In the genomic region with DNA sequence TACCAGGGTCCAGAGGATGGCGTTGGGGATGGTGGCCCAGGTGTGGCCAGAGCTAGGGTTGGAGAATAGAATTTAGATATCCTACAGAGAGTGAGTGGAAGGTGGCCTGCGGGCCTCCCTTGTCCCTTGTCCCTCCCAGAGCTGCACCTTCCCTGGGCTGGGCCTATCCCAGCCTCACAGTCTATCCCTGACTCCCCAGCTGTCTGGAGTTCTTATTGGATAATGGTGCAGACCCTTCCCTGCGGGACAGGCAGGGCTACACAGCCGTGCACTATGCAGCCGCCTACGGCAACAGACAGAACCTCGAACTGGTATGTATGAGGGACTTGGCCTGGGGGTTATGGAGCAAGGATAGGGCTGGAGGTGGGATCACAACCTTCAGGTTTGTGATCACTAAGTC, we compare ENCODE assay signal across 21 mouse cellular contexts. TPM values are rescaled to one million over a fixed set of nuclear protein-coding genes. Genes with fewer than 3 reads are reported as not detected.
DNase-seq lines count a peak whose midpoint lies in the region; ATAC-seq and TF ChIP-seq lines count a peak whose summit lies in the region.
"Had no signal": no experiment of that assay in that cellular context is flagged by ENCODE, and none has a peak within 500 bp of the region (broad histone marks: within the 10 kb centered on the region; RNA-seq: fewer than 3 reads in every experiment).

No protein-coding gene starts in this region.

- H3K9me3 ChIP-seq in forebrain, embryonic 15.5 days: no peaks in the 10 kb centered on the region
- no peaks in the 10 kb centered on the region for H3K9me3 ChIP-seq in forebrain, embryonic 11.5 days (ENCODE audit: control insufficient read depth, low read length)
- H3K9me3 ChIP-seq in kidney, embryonic 16.5 days (ENCODE audit: low read length): no peaks in the 10 kb centered on the region
- H3K9me3 ChIP-seq in embryonic facial prominence, embryonic 12.5 days: no peaks in the 10 kb centered on the region
- H3K9me3 ChIP-seq in limb, embryonic 10.5 days (replicated peaks): no peaks in the 10 kb centered on the region
- H3K9me3 ChIP-seq in intestine, postnatal 0 days (ENCODE audit: control insufficient read depth): no peaks in the 10 kb centered on the region
- H3K9me3 ChIP-seq: embryonic facial prominence, embryonic 15.5 days; forebrain, embryonic 10.5 days; heart, embryonic 12.5 days; hindbrain, embryonic 15.5 days had no signal

- no peak overlapping the region for H3K27ac ChIP-seq in forebrain, embryonic 15.5 days (replicated peaks)
- H3K27ac ChIP-seq in forebrain, embryonic 11.5 days (ENCODE audit: low read depth, low read length): no peak overlapping the region
- no peak overlapping the region for H3K27ac ChIP-seq in kidney, embryonic 16.5 days (ENCODE audit: low read length)
- H3K27ac ChIP-seq in embryonic facial prominence, embryonic 12.5 days: no peak overlapping the region
- no peak overlapping the region for H3K27ac ChIP-seq in limb, embryonic 10.5 days
- no peak overlapping the region for H3K27ac ChIP-seq in intestine, postnatal 0 days (ENCODE audit: low read depth, low read length)
- H3K27ac ChIP-seq: embryonic facial prominence, embryonic 15.5 days; forebrain, embryonic 10.5 days; gastrocnemius, adult 2 months; hindbrain, embryonic 15.5 days had no signal

- no peak overlapping the region for H3K4me3 ChIP-seq in forebrain, embryonic 15.5 days
- no peak overlapping the region for H3K4me3 ChIP-seq in forebrain, embryonic 11.5 days (ENCODE audit: low read depth, low read length)
- no peak overlapping the region for H3K4me3 ChIP-seq in kidney, embryonic 16.5 days (ENCODE audit: low read length)
- H3K4me3 ChIP-seq in embryonic facial prominence, embryonic 12.5 days: no peak overlapping the region
- no peak overlapping the region for H3K4me3 ChIP-seq in limb, embryonic 10.5 days
- no peak overlapping the region for H3K4me3 ChIP-seq in intestine, postnatal 0 days (ENCODE audit: low read depth, low read length)
- H3K4me3 ChIP-seq: embryonic facial prominence, embryonic 15.5 days; erythroblast, embryonic 14.5 days; forebrain, embryonic 10.5 days; gastrocnemius, adult 2 months; heart, embryonic 12.5 days; hindbrain, embryonic 15.5 days had no signal

- H3K4me1 ChIP-seq in forebrain, embryonic 15.5 days: no peaks in the 10 kb centered on the region
- no peaks in the 10 kb centered on the region for H3K4me1 ChIP-seq in forebrain, embryonic 11.5 days (replicated peaks; ENCODE audit: control insufficient read depth, insufficient read depth, low read length)
- H3K4me1 ChIP-seq in kidney, embryonic 16.5 days (ENCODE audit: insufficient read depth, low read length): no peaks in the 10 kb centered on the region
- no peaks in the 10 kb centered on the region for H3K4me1 ChIP-seq in embryonic facial prominence, embryonic 12.5 days
- H3K4me1 ChIP-seq in limb, embryonic 10.5 days: no peaks in the 10 kb centered on the region
- H3K4me1 ChIP-seq in intestine, postnatal 0 days (replicated peaks; ENCODE audit: control insufficient read depth, insufficient read depth, low read length): no peaks in the 10 kb centered on the region
- H3K4me1 ChIP-seq: embryonic facial prominence, embryonic 15.5 days; forebrain, embryonic 10.5 days; hindbrain, embryonic 15.5 days had no signal

- WGBS in forebrain, embryonic 15.5 days: 93% methylated on average over 7 of the region's 7 CpGs
- 90% methylated on average over 7 of the region's 7 CpGs for WGBS in forebrain, embryonic 11.5 days
- 93% methylated on average over 7 of the region's 7 CpGs for WGBS in kidney, embryonic 16.5 days
- WGBS in embryonic facial prominence, embryonic 12.5 days: 83% methylated on average over 7 of the region's 7 CpGs
- 95% methylated on average over 7 of the region's 7 CpGs for WGBS in limb, embryonic 10.5 days
- WGBS in intestine, postnatal 0 days: 95% methylated on average over 7 of the region's 7 CpGs

- H3K36me3 ChIP-seq in forebrain, embryonic 15.5 days: peaks cover 98% of the 10 kb centered on the region
- peaks cover 44% of the 10 kb centered on the region for H3K36me3 ChIP-seq in forebrain, embryonic 11.5 days (ENCODE audit: control insufficient read depth, insufficient read depth, low read length)
- peaks cover 95% of the 10 kb centered on the region for H3K36me3 ChIP-seq in kidney, embryonic 16.5 days (ENCODE audit: insufficient read depth, low read length)
- peaks cover 98% of the 10 kb centered on the region for H3K36me3 ChIP-seq in embryonic facial prominence, embryonic 12.5 days
- H3K36me3 ChIP-seq in limb, embryonic 10.5 days: peaks cover 100% of the 10 kb centered on the region
- peaks cover 89% of the 10 kb centered on the region for H3K36me3 ChIP-seq in intestine, postnatal 0 days (ENCODE audit: control insufficient read depth, insufficient read depth)

- DNase-seq in forebrain, embryonic 11.5 days (ENCODE audit: low spot score): no peak
- no peak for DNase-seq in kidney, postnatal 14 days
- peak; percentile 31 for DNase-seq in limb, embryonic 10.5 days (ENCODE audit: low spot score)
- DNase-seq: adrenal gland, postnatal 14 days; cerebellum, adult 11-12 months; cerebellum, adult 9-10 months; cerebellum, postnatal 25 days; gastrocnemius, adult 2 months; gastrocnemius, postnatal 25 days had no signal

- no peaks in the 10 kb centered on the region for H3K27me3 ChIP-seq in forebrain, embryonic 15.5 days
- H3K27me3 ChIP-seq in forebrain, embryonic 11.5 days (ENCODE audit: control insufficient read depth, insufficient read depth, low read length): no peaks in the 10 kb centered on the region
- no peaks in the 10 kb centered on the region for H3K27me3 ChIP-seq in kidney, embryonic 16.5 days (ENCODE audit: insufficient read depth, low read length)
- H3K27me3 ChIP-seq in embryonic facial prominence, embryonic 12.5 days: no peaks in the 10 kb centered on the region
- no peaks in the 10 kb centered on the region for H3K27me3 ChIP-seq in limb, embryonic 10.5 days (ENCODE audit: low read depth, poor library complexity, severe bottlenecking)
- H3K27me3 ChIP-seq in intestine, postnatal 0 days (replicated peaks; ENCODE audit: control insufficient read depth, insufficient read depth, low read length): no peaks in the 10 kb centered on the region
- H3K27me3 ChIP-seq: CH12.LX; embryonic facial prominence, embryonic 15.5 days; heart, embryonic 12.5 days; hindbrain, embryonic 15.5 days; Patski had no signal

- TF ChIP-seq CTCF in intestine, postnatal 0 days (IDR thresholded peaks at IDR 0.05; ENCODE audit: low read depth): no peak

- H3K4me2 ChIP-seq in forebrain, embryonic 15.5 days (replicated peaks): no peak overlapping the region
- no peak overlapping the region for H3K4me2 ChIP-seq in forebrain, embryonic 11.5 days (ENCODE audit: low read depth, low read length, severe bottlenecking)
- no peak overlapping the region for H3K4me2 ChIP-seq in kidney, embryonic 16.5 days (replicated peaks; ENCODE audit: low read depth, low read length)
- no peak overlapping the region for H3K4me2 ChIP-seq in embryonic facial prominence, embryonic 12.5 days (replicated peaks)
- H3K4me2 ChIP-seq in intestine, postnatal 0 days (replicated peaks; ENCODE audit: low read depth): no peak overlapping the region
- H3K4me2 ChIP-seq: embryonic facial prominence, embryonic 15.5 days; heart, embryonic 12.5 days; hindbrain, embryonic 15.5 days had no signal

- H3K9ac ChIP-seq in forebrain, embryonic 15.5 days (replicated peaks): no peak overlapping the region
- H3K9ac ChIP-seq in forebrain, embryonic 11.5 days (ENCODE audit: low read length): no peak overlapping the region
- no peak overlapping the region for H3K9ac ChIP-seq in kidney, embryonic 16.5 days (replicated peaks; ENCODE audit: low read length)
- no peak overlapping the region for H3K9ac ChIP-seq in embryonic facial prominence, embryonic 12.5 days
- H3K9ac ChIP-seq in intestine, postnatal 0 days (ENCODE audit: low read depth, low read length): no peak overlapping the region
- H3K9ac ChIP-seq: embryonic facial prominence, embryonic 15.5 days; heart, embryonic 12.5 days; hindbrain, embryonic 15.5 days had no signal

- ATAC-seq in forebrain, embryonic 15.5 days (replicated peaks): 0 out of 2 replicates have a peak, but pooled peaks have one; percentile 44
- ATAC-seq in forebrain, embryonic 11.5 days (replicated peaks; ENCODE audit: low FRiP score): no peak
- 0 out of 2 replicates have a peak, but pooled peaks have one; percentile 24 for ATAC-seq in kidney, embryonic 16.5 days (ENCODE audit: low FRiP score, low TSS enrichment)
- 0 out of 2 replicates have a peak, but pooled peaks have one; percentile 38 for ATAC-seq in embryonic facial prominence, embryonic 12.5 days (ENCODE audit: insufficient number of reproducible peaks, insufficient read depth, low FRiP score, low TSS enrichment)
- no peak for ATAC-seq in intestine, postnatal 0 days
- ATAC-seq: activated CD4-positive, CD25-positive, alpha-beta regulatory T cell, adult 4 months; Patski had no signal

RNA-seq across cellular contexts. Expression of a gene that starts 9.0 kb away (rescaled TPM):
- 13.0 and 13.4 TPM in 2 replicates for polyA plus RNA-seq in forebrain, embryonic 15.5 days (2015; fragmentation: Nextera tagmentation; extraction: Ambion mirVana)
- polyA plus RNA-seq in forebrain, embryonic 11.5 days (2014; fragmentation: Nextera tagmentation; extraction: Ambion mirVana): 13.3 and 15.4 TPM in 2 replicates
- 11.9 and 12.8 TPM in 2 replicates for polyA plus RNA-seq in kidney, embryonic 16.5 days (2015; fragmentation: Nextera tagmentation; extraction: Ambion mirVana)
- polyA plus RNA-seq in embryonic facial prominence, embryonic 12.5 days (2016; fragmentation: Nextera tagmentation; extraction: Ambion mirVana): 14.8 and 15.4 TPM in 2 replicates
- 15.9 and 16.5 TPM in 2 replicates for polyA plus RNA-seq in limb, embryonic 10.5 days (2016; fragmentation: Nextera tagmentation; extraction: Ambion mirVana)
- 4.0 and 4.9 TPM in 2 replicates for polyA plus RNA-seq in intestine, postnatal 0 days (2015; fragmentation: Nextera tagmentation; extraction: Ambion mirVana)

RNA-seq across cellular contexts. Expression of a gene that starts 15.1 kb away (rescaled TPM):
- 0.09 and 0.24 TPM in 2 replicates for polyA plus RNA-seq in forebrain, embryonic 15.5 days (2015; fragmentation: Nextera tagmentation; extraction: Ambion mirVana)
- polyA plus RNA-seq in forebrain, embryonic 11.5 days (2014; fragmentation: Nextera tagmentation; extraction: Ambion mirVana): 0.24 TPM in 1 of 2 replicates, not detected in the other
- polyA plus RNA-seq in kidney, embryonic 16.5 days (2015; fragmentation: Nextera tagmentation; extraction: Ambion mirVana): 69.0 and 75.1 TPM in 2 replicates
- polyA plus RNA-seq in embryonic facial prominence, embryonic 12.5 days (2016; fragmentation: Nextera tagmentation; extraction: Ambion mirVana): 0.33 TPM in 1 of 2 replicates, not detected in the other
- polyA plus RNA-seq in limb, embryonic 10.5 days (2016; fragmentation: Nextera tagmentation; extraction: Ambion mirVana): 0.21 TPM in 1 of 2 replicates, not detected in the other
- polyA plus RNA-seq in intestine, postnatal 0 days (2015; fragmentation: Nextera tagmentation; extraction: Ambion mirVana): 109 and 114 TPM in 2 replicates
- polyA plus RNA-seq: activated CD4-positive, CD25-positive, alpha-beta regulatory T cell, adult 4 months; forebrain, embryonic 10.5 days had no signal

RNA-seq across cellular contexts. Expression of a gene that starts 17.1 kb away (rescaled TPM):
- 33.7 and 35.7 TPM in 2 replicates for polyA plus RNA-seq in forebrain, embryonic 15.5 days (2015; fragmentation: Nextera tagmentation; extraction: Ambion mirVana)
- 21.0 and 23.1 TPM in 2 replicates for polyA plus RNA-seq in forebrain, embryonic 11.5 days (2014; fragmentation: Nextera tagmentation; extraction: Ambion mirVana)
- polyA plus RNA-seq in kidney, embryonic 16.5 days (2015; fragmentation: Nextera tagmentation; extraction: Ambion mirVana): 4.1 and 10.9 TPM in 2 replicates
- 15.0 and 17.9 TPM in 2 replicates for polyA plus RNA-seq in embryonic facial prominence, embryonic 12.5 days (2016; fragmentation: Nextera tagmentation; extraction: Ambion mirVana)
- polyA plus RNA-seq in limb, embryonic 10.5 days (2016; fragmentation: Nextera tagmentation; extraction: Ambion mirVana): 5.6 and 9.1 TPM in 2 replicates
- 21.1 and 22.3 TPM in 2 replicates for polyA plus RNA-seq in intestine, postnatal 0 days (2015; fragmentation: Nextera tagmentation; extraction: Ambion mirVana)

RNA-seq across cellular contexts. Expression of a gene that starts 25.4 kb away (rescaled TPM):
- 137 and 139 TPM in 2 replicates for polyA plus RNA-seq in forebrain, embryonic 15.5 days (2015; fragmentation: Nextera tagmentation; extraction: Ambion mirVana)
- polyA plus RNA-seq in forebrain, embryonic 11.5 days (2014; fragmentation: Nextera tagmentation; extraction: Ambion mirVana): 151 TPM in 2 replicates
- 81.7 and 94.8 TPM in 2 replicates for polyA plus RNA-seq in kidney, embryonic 16.5 days (2015; fragmentation: Nextera tagmentation; extraction: Ambion mirVana)
- 67.6 and 70.1 TPM in 2 replicates for polyA plus RNA-seq in embryonic facial prominence, embryonic 12.5 days (2016; fragmentation: Nextera tagmentation; extraction: Ambion mirVana)
- 98.7 and 133 TPM in 2 replicates for polyA plus RNA-seq in limb, embryonic 10.5 days (2016; fragmentation: Nextera tagmentation; extraction: Ambion mirVana)
- 79.2 and 82.5 TPM in 2 replicates for polyA plus RNA-seq in intestine, postnatal 0 days (2015; fragmentation: Nextera tagmentation; extraction: Ambion mirVana)

RNA-seq across cellular contexts. Expression of a gene that starts 25.6 kb away (rescaled TPM):
- polyA plus RNA-seq in forebrain, embryonic 15.5 days (2015; fragmentation: Nextera tagmentation; extraction: Ambion mirVana): 104 and 110 TPM in 2 replicates
- 41.5 and 47.9 TPM in 2 replicates for polyA plus RNA-seq in forebrain, embryonic 11.5 days (2014; fragmentation: Nextera tagmentation; extraction: Ambion mirVana)
- polyA plus RNA-seq in kidney, embryonic 16.5 days (2015; fragmentation: Nextera tagmentation; extraction: Ambion mirVana): 52.5 and 52.6 TPM in 2 replicates
- polyA plus RNA-seq in embryonic facial prominence, embryonic 12.5 days (2016; fragmentation: Nextera tagmentation; extraction: Ambion mirVana): 44.5 and 50.5 TPM in 2 replicates
- 41.9 and 43.6 TPM in 2 replicates for polyA plus RNA-seq in limb, embryonic 10.5 days (2016; fragmentation: Nextera tagmentation; extraction: Ambion mirVana)
- 29.1 and 33.1 TPM in 2 replicates for polyA plus RNA-seq in intestine, postnatal 0 days (2015; fragmentation: Nextera tagmentation; extraction: Ambion mirVana)

Comparison
In these comparisons a context has a peak if more than half of its experiments do, and no peak if none do; other contexts are left out.
1. ATAC-seq: peak in forebrain, embryonic 15.5 days (single experiment), kidney, embryonic 16.5 days (single experiment) and embryonic facial prominence, embryonic 12.5 days (single experiment); none in forebrain, embryonic 11.5 days (single experiment) and intestine, postnatal 0 days (single experiment).
2. RNA of a gene that starts 15.1 kb away (polyA plus RNA-seq): 109 to 114 TPM in intestine, postnatal 0 days and 69.0 to 75.1 TPM in kidney, embryonic 16.5 days; 0.09 to 0.24 TPM in forebrain, embryonic 15.5 days, 0.21 TPM in limb, embryonic 10.5 days, 0.24 TPM in forebrain, embryonic 11.5 days and 0.33 TPM in embryonic facial prominence, embryonic 12.5 days; every median in the first group is over 10 times any median in the second.